8 mouse cellular contexts compared by ENCODE assay signal in the genomic region with DNA sequence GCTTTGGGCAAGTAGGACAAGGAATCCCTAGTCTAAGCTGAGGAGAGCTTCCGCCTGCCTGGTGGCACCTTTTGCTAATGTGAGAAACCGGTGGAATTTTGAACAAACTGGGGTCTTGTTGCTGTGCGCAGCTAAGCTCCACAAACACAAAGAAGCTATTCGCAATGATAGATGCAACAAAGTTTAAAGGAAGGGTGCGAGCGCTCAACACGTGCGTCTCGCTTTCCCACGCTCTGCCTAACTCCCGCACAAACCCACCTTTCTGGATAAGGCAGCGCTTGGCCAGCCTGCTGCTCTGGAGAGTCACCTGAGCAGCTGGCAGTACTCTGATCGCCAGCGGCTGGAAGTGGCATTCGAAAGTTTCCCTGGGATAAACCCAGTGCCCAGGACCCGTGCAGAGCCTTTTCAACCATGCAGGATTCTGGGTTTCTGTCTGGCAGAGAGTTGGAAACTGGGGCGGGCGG. TPM values are rescaled to one million over a fixed set of nuclear protein-coding genes. Genes with fewer than 3 reads are reported as not detected.
DNase-seq lines count a peak whose midpoint lies in the region; ATAC-seq lines count a peak whose summit lies in the region.

No protein-coding gene starts in this region.

- 17% methylated on average over 18 of the region's 18 CpGs for WGBS in hindbrain, embryonic 10.5 days
- 18% methylated on average over 18 of the region's 18 CpGs for WGBS in limb, embryonic 13.5 days
- 23% methylated on average over 18 of the region's 18 CpGs for WGBS in midbrain, embryonic 15.5 days

- H3K4me1 ChIP-seq in hindbrain, embryonic 10.5 days (replicated peaks): no peaks in the 10 kb centered on the region
- H3K4me1 ChIP-seq in limb, embryonic 13.5 days: no peaks in the 10 kb centered on the region
- H3K4me1 ChIP-seq in midbrain, embryonic 15.5 days: no peaks in the 10 kb centered on the region

- ATAC-seq in common myeloid progenitor, adult 5-6 weeks (replicated peaks; ENCODE audit: low read depth, poor library complexity, severe bottlenecking): peak; percentile 10; the same call in 1 of the 2 replicates
- no peak for ATAC-seq in limb, embryonic 13.5 days (ENCODE audit: low FRiP score, low read depth)
- ATAC-seq in midbrain, embryonic 15.5 days (replicated peaks): no peak; the same call in 1 of the 2 replicates

- H3K4me2 ChIP-seq in limb, embryonic 13.5 days (replicated peaks): peak overlapping the region; percentile 72
- H3K4me2 ChIP-seq in midbrain, embryonic 15.5 days: peak overlapping the region; percentile 84

- DNase-seq in ovary, postnatal 36 days (ENCODE audit: low spot score): peak; percentile 4
- DNase-seq in ovary, postnatal 14 days (ENCODE audit: low spot score): no peak
- DNase-seq in hindbrain, embryonic 10.5 days (ENCODE audit: low spot score): peak; percentile 30
- no peak for DNase-seq in right cerebral cortex, postnatal 14 days
- no peak for DNase-seq in urinary bladder, adult 18-20 months (ENCODE audit: low spot score in 2 of 2)

- H3K36me3 ChIP-seq in hindbrain, embryonic 10.5 days: no peaks in the 10 kb centered on the region
- no peaks in the 10 kb centered on the region for H3K36me3 ChIP-seq in limb, embryonic 13.5 days
- H3K36me3 ChIP-seq in midbrain, embryonic 15.5 days (replicated peaks): no peaks in the 10 kb centered on the region

- peak overlapping the region; percentile 63 for H3K4me3 ChIP-seq in hindbrain, embryonic 10.5 days
- peak overlapping the region; percentile 57 for H3K4me3 ChIP-seq in limb, embryonic 13.5 days
- H3K4me3 ChIP-seq in midbrain, embryonic 15.5 days: peak overlapping the region; percentile 57

- H3K9ac ChIP-seq in limb, embryonic 13.5 days: peak overlapping the region; percentile 75
- peak overlapping the region; percentile 43; the same call in 1 of the 2 replicates for H3K9ac ChIP-seq in midbrain, embryonic 15.5 days

- peak overlapping the region; percentile 88; the same call in 1 of the 2 replicates for H3K27ac ChIP-seq in hindbrain, embryonic 10.5 days
- no peak overlapping the region for H3K27ac ChIP-seq in limb, embryonic 13.5 days
- H3K27ac ChIP-seq in midbrain, embryonic 15.5 days: no peak overlapping the region

- no peaks in the 10 kb centered on the region for H3K9me3 ChIP-seq in hindbrain, embryonic 10.5 days
- H3K9me3 ChIP-seq in limb, embryonic 13.5 days: no peaks in the 10 kb centered on the region
- H3K9me3 ChIP-seq in midbrain, embryonic 15.5 days: no peaks in the 10 kb centered on the region

- H3K27me3 ChIP-seq in hindbrain, embryonic 10.5 days (ENCODE audit: insufficient read depth, poor library complexity, severe bottlenecking): peaks cover 71% of the 10 kb centered on the region
- H3K27me3 ChIP-seq in limb, embryonic 13.5 days: peaks cover 59% of the 10 kb centered on the region
- peaks cover 18% of the 10 kb centered on the region; the same call in 1 of the 2 replicates for H3K27me3 ChIP-seq in midbrain, embryonic 15.5 days (replicated peaks)

RNA-seq across cellular contexts. Expression of a gene that starts 0.9 kb away (rescaled TPM):
- total RNA-seq in common myeloid progenitor, adult 5-6 weeks (2017): 51.8 and 66.5 TPM in 2 replicates
- polyA plus RNA-seq in hindbrain, embryonic 10.5 days (2016; fragmentation: Nextera tagmentation; extraction: Ambion mirVana): 16.8 and 24.0 TPM in 2 replicates
- polyA plus RNA-seq in limb, embryonic 13.5 days (2015; fragmentation: Nextera tagmentation; extraction: Ambion mirVana): 13.3 and 13.9 TPM in 2 replicates
- 6.9 and 7.0 TPM in 2 replicates for polyA plus RNA-seq in midbrain, embryonic 15.5 days (2015; fragmentation: Nextera tagmentation; extraction: Ambion mirVana)

RNA-seq across cellular contexts. Expression of a gene that starts 51.3 kb away (rescaled TPM):
- 1.8 and 5.2 TPM in 2 replicates for total RNA-seq in common myeloid progenitor, adult 5-6 weeks (2017)
- 0.24 and 0.47 TPM in 2 replicates for polyA plus RNA-seq in hindbrain, embryonic 10.5 days (2016; fragmentation: Nextera tagmentation; extraction: Ambion mirVana)
- polyA plus RNA-seq in limb, embryonic 13.5 days (2015; fragmentation: Nextera tagmentation; extraction: Ambion mirVana): 0.59 and 1.3 TPM in 2 replicates
- 0.22 and 0.41 TPM in 2 replicates for polyA plus RNA-seq in midbrain, embryonic 15.5 days (2015; fragmentation: Nextera tagmentation; extraction: Ambion mirVana)

Comparison
In these comparisons a context has a peak if more than half of its experiments do, and no peak if none do; other contexts are left out.
1. DNase-seq: peak in ovary, postnatal 36 days (single experiment) and hindbrain, embryonic 10.5 days (single experiment); none in ovary, postnatal 14 days (single experiment), right cerebral cortex, postnatal 14 days (single experiment) and urinary bladder, adult 18-20 months (0 of 2).
2. Peak in every context shown above with its lines, with median percentiles within 50 percentile points of each other: H3K4me3 ChIP-seq.